Mouse (Mus musculus): ENCODE measurements around the gene Diaph2. TPM values are rescaled to one million over a fixed set of nuclear protein-coding genes. Genes with fewer than 3 reads are reported as not detected.

Gene Diaph2
- polyA plus RNA-seq, 1 experiment: 3.6 TPM

DNA sequence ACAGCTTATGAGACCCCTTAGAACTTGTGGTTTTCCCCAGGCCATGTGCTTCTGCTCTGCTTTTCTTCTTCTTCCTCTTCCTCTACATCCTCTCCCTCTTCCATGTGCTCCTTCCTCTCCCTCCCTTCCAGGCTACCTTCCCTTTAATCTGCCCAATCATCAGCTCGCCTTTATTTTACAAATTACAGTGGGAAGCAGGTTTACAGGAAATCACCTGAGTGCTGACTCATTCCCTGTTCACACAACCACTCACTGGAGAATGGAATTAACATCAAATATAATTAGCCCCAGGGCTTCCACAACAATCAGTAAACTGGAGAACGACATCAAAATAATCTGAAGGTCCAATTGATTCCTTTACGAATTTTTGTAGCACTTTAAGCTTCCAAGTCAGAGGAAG is 3.6 kb upstream of the Diaph2 start:
- no peaks in the 10 kb centered on the region for H3K4me1 ChIP-seq (ENCODE audit: control insufficient read depth, insufficient read depth, low read length)
- H3K4me3 ChIP-seq (ENCODE audit: control insufficient read depth, low read depth, low read length): no peak overlapping the region
- no peak for TF ChIP-seq POLR2A (IDR thresholded peaks at IDR 0.05; ENCODE audit: control insufficient read depth, low read depth, low read length)
- no peak for TF ChIP-seq CTCF (IDR thresholded peaks at IDR 0.05; ENCODE audit: control insufficient read depth, insufficient read depth, insufficient replicate concordance, low read depth, low read length)
- H3K27ac ChIP-seq (ENCODE audit: control insufficient read depth, insufficient read depth, low read depth, low read length): no peak overlapping the region
- no peaks in the 10 kb centered on the region for H3K27me3 ChIP-seq (ENCODE audit: control insufficient read depth, insufficient read depth, low read length)
- H3K36me3 ChIP-seq (ENCODE audit: control insufficient read depth, insufficient read depth, low read length): no peaks in the 10 kb centered on the region

DNA sequence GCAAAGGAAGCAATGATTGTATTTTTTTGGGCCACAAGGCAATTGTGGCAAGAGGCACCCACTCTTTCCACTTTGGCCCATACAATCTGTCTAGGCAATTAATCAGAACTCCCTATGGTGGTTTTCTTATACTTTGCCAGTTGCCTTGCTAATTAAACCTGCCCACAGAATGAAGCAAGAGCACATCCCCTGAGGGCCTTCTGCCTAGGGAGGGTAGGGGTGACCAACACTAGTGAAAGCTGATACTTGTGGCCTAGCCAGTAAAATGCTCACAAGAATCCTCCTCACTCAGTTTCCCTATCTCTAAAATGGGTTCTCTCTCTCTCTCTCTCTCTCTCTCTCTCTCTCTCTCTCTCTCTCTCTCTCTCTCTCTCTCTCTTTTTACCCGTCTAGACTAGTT is 440 bp upstream of the Diaph2 start:
- TF ChIP-seq CTCF (IDR thresholded peaks at IDR 0.05; ENCODE audit: control insufficient read depth, insufficient read depth, insufficient replicate concordance, low read depth, low read length) (no peak), POLR2A (IDR thresholded peaks at IDR 0.05; ENCODE audit: control insufficient read depth, low read depth, low read length) (no peak)
- no peaks in the 10 kb centered on the region for H3K36me3 ChIP-seq (ENCODE audit: control insufficient read depth, insufficient read depth, low read length)
- H3K4me1 ChIP-seq (ENCODE audit: control insufficient read depth, insufficient read depth, low read length): no peaks in the 10 kb centered on the region
- peak overlapping the region; percentile 89; the same call in 1 of the 2 replicates for H3K4me3 ChIP-seq (ENCODE audit: control insufficient read depth, low read depth, low read length)
- no peaks in the 10 kb centered on the region for H3K27me3 ChIP-seq (ENCODE audit: control insufficient read depth, insufficient read depth, low read length)
- H3K27ac ChIP-seq (ENCODE audit: control insufficient read depth, insufficient read depth, low read depth, low read length): peak overlapping the region; percentile 17; the same call in 1 of the 2 replicates

- TF ChIP-seq CTCF (IDR thresholded peaks at IDR 0.05; ENCODE audit: control insufficient read depth, insufficient read depth, insufficient replicate concordance, low read depth, low read length) (no peak), POLR2A (IDR thresholded peaks at IDR 0.05; ENCODE audit: control insufficient read depth, low read depth, low read length) (no peak)
- Histone ChIP-seq H3K27ac (ENCODE audit: control insufficient read depth, insufficient read depth, low read depth, low read length) (peak overlapping the region; percentile 47), H3K27me3 (ENCODE audit: control insufficient read depth, insufficient read depth, low read length) (no peaks in the 10 kb centered on the region), H3K36me3 (ENCODE audit: control insufficient read depth, insufficient read depth, low read length) (no peaks in the 10 kb centered on the region), H3K4me1 (ENCODE audit: control insufficient read depth, insufficient read depth, low read length) (no peaks in the 10 kb centered on the region), H3K4me3 (ENCODE audit: control insufficient read depth, low read depth, low read length) (peak overlapping the region; percentile 89)
Measured at GRCm38 (mm10) chrX:129750094-129750569, 590 bp downstream of the Diaph2 start.

GRCm38 (mm10) chrX:129750606-129751005 is 1.1 kb downstream of the Diaph2 start:
- H3K4me1 ChIP-seq (ENCODE audit: control insufficient read depth, insufficient read depth, low read length): no peaks in the 10 kb centered on the region
- no peaks in the 10 kb centered on the region for H3K36me3 ChIP-seq (ENCODE audit: control insufficient read depth, insufficient read depth, low read length)
- H3K4me3 ChIP-seq (ENCODE audit: control insufficient read depth, low read depth, low read length): peak overlapping the region; percentile 89
- H3K27ac ChIP-seq (ENCODE audit: control insufficient read depth, insufficient read depth, low read depth, low read length): peak overlapping the region; percentile 47
- H3K27me3 ChIP-seq (ENCODE audit: control insufficient read depth, insufficient read depth, low read length): no peaks in the 10 kb centered on the region
- no peak for TF ChIP-seq CTCF (IDR thresholded peaks at IDR 0.05; ENCODE audit: control insufficient read depth, insufficient read depth, insufficient replicate concordance, low read depth, low read length)
- TF ChIP-seq POLR2A (IDR thresholded peaks at IDR 0.05; ENCODE audit: control insufficient read depth, low read depth, low read length): no peak

- Histone ChIP-seq H3K27me3 (ENCODE audit: control insufficient read depth, insufficient read depth, low read length) (no peaks in the 10 kb centered on the region), H3K4me3 (ENCODE audit: control insufficient read depth, low read depth, low read length) (no peak overlapping the region), H3K27ac (ENCODE audit: control insufficient read depth, insufficient read depth, low read depth, low read length) (no peak overlapping the region), H3K36me3 (ENCODE audit: control insufficient read depth, insufficient read depth, low read length) (no peaks in the 10 kb centered on the region), H3K4me1 (ENCODE audit: control insufficient read depth, insufficient read depth, low read length) (no peaks in the 10 kb centered on the region)
- TF ChIP-seq POLR2A (IDR thresholded peaks at IDR 0.05; ENCODE audit: control insufficient read depth, low read depth, low read length): no peak
- no peak for TF ChIP-seq CTCF (IDR thresholded peaks at IDR 0.05; ENCODE audit: control insufficient read depth, insufficient read depth, insufficient replicate concordance, low read depth, low read length)
Measured at GRCm38 (mm10) chrX:129756606-129757005, 7.1 kb downstream of the Diaph2 start.

GRCm38 (mm10) chrX:129762649-129763048 is 13.1 kb downstream of the Diaph2 start:
- Histone ChIP-seq H3K27me3 (ENCODE audit: control insufficient read depth, insufficient read depth, low read length) (no peaks in the 10 kb centered on the region), H3K27ac (ENCODE audit: control insufficient read depth, insufficient read depth, low read depth, low read length) (no peak overlapping the region), H3K4me1 (ENCODE audit: control insufficient read depth, insufficient read depth, low read length) (no peaks in the 10 kb centered on the region), H3K36me3 (ENCODE audit: control insufficient read depth, insufficient read depth, low read length) (no peaks in the 10 kb centered on the region), H3K4me3 (ENCODE audit: control insufficient read depth, low read depth, low read length) (no peak overlapping the region)
- TF ChIP-seq POLR2A (IDR thresholded peaks at IDR 0.05; ENCODE audit: control insufficient read depth, low read depth, low read length): no peak
- TF ChIP-seq CTCF (IDR thresholded peaks at IDR 0.05; ENCODE audit: control insufficient read depth, insufficient read depth, insufficient replicate concordance, low read depth, low read length): no peak

GRCm38 (mm10) chrX:129765378-129765777 is 15.8 kb downstream of the Diaph2 start:
- Histone ChIP-seq H3K36me3 (ENCODE audit: control insufficient read depth, insufficient read depth, low read length) (no peaks in the 10 kb centered on the region), H3K27ac (ENCODE audit: control insufficient read depth, insufficient read depth, low read depth, low read length) (no peak overlapping the region), H3K4me3 (ENCODE audit: control insufficient read depth, low read depth, low read length) (no peak overlapping the region), H3K27me3 (ENCODE audit: control insufficient read depth, insufficient read depth, low read length) (no peaks in the 10 kb centered on the region), H3K4me1 (ENCODE audit: control insufficient read depth, insufficient read depth, low read length) (no peaks in the 10 kb centered on the region)
- TF ChIP-seq CTCF (IDR thresholded peaks at IDR 0.05; ENCODE audit: control insufficient read depth, insufficient read depth, insufficient replicate concordance, low read depth, low read length) (no peak), POLR2A (IDR thresholded peaks at IDR 0.05; ENCODE audit: control insufficient read depth, low read depth, low read length) (no peak)

DNA sequence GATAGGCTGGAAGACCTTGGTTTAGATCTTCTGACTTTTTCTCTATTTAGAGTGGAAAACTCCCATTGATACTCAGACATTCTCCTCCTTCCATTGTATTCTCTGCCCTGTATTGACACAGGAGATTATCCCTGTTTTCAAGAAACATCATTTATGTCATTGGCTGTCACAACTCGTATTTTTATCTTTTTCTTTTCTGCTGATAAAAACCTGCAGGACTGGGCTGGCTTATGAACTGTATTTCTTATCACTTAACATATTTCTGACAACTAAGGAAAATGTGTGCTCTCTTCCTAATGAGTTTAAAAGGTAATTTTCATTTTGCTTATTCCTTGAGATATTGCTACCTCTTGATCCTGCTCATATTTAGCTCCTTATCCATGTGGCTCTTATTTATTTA is 17.3 kb downstream of the Diaph2 start:
- Histone ChIP-seq H3K4me3 (ENCODE audit: control insufficient read depth, low read depth, low read length) (no peak overlapping the region), H3K27ac (ENCODE audit: control insufficient read depth, insufficient read depth, low read depth, low read length) (no peak overlapping the region), H3K27me3 (ENCODE audit: control insufficient read depth, insufficient read depth, low read length) (no peaks in the 10 kb centered on the region), H3K36me3 (ENCODE audit: control insufficient read depth, insufficient read depth, low read length) (no peaks in the 10 kb centered on the region), H3K4me1 (ENCODE audit: control insufficient read depth, insufficient read depth, low read length) (no peaks in the 10 kb centered on the region)
- TF ChIP-seq POLR2A (IDR thresholded peaks at IDR 0.05; ENCODE audit: control insufficient read depth, low read depth, low read length) (no peak), CTCF (IDR thresholded peaks at IDR 0.05; ENCODE audit: control insufficient read depth, insufficient read depth, insufficient replicate concordance, low read depth, low read length) (no peak)

Data from testis, adult 2 months (tissue).